ENCODE assay signal across 24 mouse cellular contexts in genomic region chr2:4574251-4574650, GRCm38 (mm10).
A peak's percentile ranks its signal among the peaks of the same experiment; 100 is the strongest.
DNase-seq lines count a peak whose midpoint lies in the region; ATAC-seq and TF ChIP-seq lines count a peak whose summit lies in the region.
"Had no signal": no experiment of that assay in that cellular context is flagged by ENCODE, and none has a peak within 500 bp of the region (broad histone marks: within the 10 kb centered on the region; RNA-seq: fewer than 3 reads in every experiment).

No protein-coding gene starts in this region.

- no peaks in the 10 kb centered on the region for H3K9me3 ChIP-seq in limb, embryonic 12.5 days
- no peaks in the 10 kb centered on the region for H3K9me3 ChIP-seq in limb, embryonic 10.5 days (replicated peaks)
- H3K9me3 ChIP-seq in neural tube, embryonic 12.5 days, result no peaks in the 10 kb centered on the region
- H3K9me3 ChIP-seq in neural tube, embryonic 15.5 days (replicated peaks), result no peaks in the 10 kb centered on the region
- H3K9me3 ChIP-seq in liver, postnatal 0 days (ENCODE audit: low read length), result no peaks in the 10 kb centered on the region
- H3K9me3 ChIP-seq: forebrain, embryonic 12.5 days; hindbrain, embryonic 10.5 days; intestine, embryonic 15.5 days; midbrain, embryonic 15.5 days; stomach, embryonic 15.5 days had no signal

- 0 out of 2 replicates have a peak overlapping the region, but pooled peaks have one; percentile 42 for H3K27ac ChIP-seq in limb, embryonic 12.5 days
- H3K27ac ChIP-seq in limb, embryonic 10.5 days, result no peak overlapping the region
- no peak overlapping the region for H3K27ac ChIP-seq in neural tube, embryonic 12.5 days
- H3K27ac ChIP-seq in neural tube, embryonic 15.5 days (replicated peaks), result no peak overlapping the region
- H3K27ac ChIP-seq in liver, postnatal 0 days (ENCODE audit: low read depth), result peak overlapping the region; percentile 71; the same call in 1 of the 2 replicates
- H3K27ac ChIP-seq: forebrain, embryonic 12.5 days; hindbrain, embryonic 10.5 days; hindbrain, postnatal 0 days; intestine, embryonic 15.5 days; midbrain, embryonic 15.5 days; stomach, embryonic 15.5 days had no signal

- WGBS in limb, embryonic 12.5 days, result 81% methylated on average over 5 of the region's 5 CpGs
- WGBS in limb, embryonic 10.5 days, result 91% methylated on average over 5 of the region's 5 CpGs
- 57% methylated on average over 5 of the region's 5 CpGs for WGBS in neural tube, embryonic 12.5 days
- WGBS in neural tube, embryonic 15.5 days, result 47% methylated on average over 5 of the region's 5 CpGs
- WGBS in liver, postnatal 0 days (ENCODE audit: insufficient replicate concordance), result 85% methylated on average over 5 of the region's 5 CpGs

- TF ChIP-seq EP300 in liver, postnatal 0 days (IDR thresholded peaks at IDR 0.05; ENCODE audit: low read depth), result no peak

- H3K9ac ChIP-seq in limb, embryonic 12.5 days (replicated peaks), result no peak overlapping the region
- no peak overlapping the region for H3K9ac ChIP-seq in neural tube, embryonic 12.5 days
- no peak overlapping the region for H3K9ac ChIP-seq in neural tube, embryonic 15.5 days (replicated peaks)
- H3K9ac ChIP-seq in liver, postnatal 0 days (replicated peaks), result no peak overlapping the region
- H3K9ac ChIP-seq: forebrain, embryonic 12.5 days; intestine, embryonic 15.5 days; midbrain, embryonic 15.5 days; stomach, embryonic 15.5 days had no signal

- no peak overlapping the region for H3K4me2 ChIP-seq in limb, embryonic 12.5 days
- H3K4me2 ChIP-seq in neural tube, embryonic 12.5 days (replicated peaks), result no peak overlapping the region
- H3K4me2 ChIP-seq in neural tube, embryonic 15.5 days, result no peak overlapping the region
- H3K4me2 ChIP-seq in liver, postnatal 0 days (ENCODE audit: low read depth, low read length), result no peak overlapping the region
- H3K4me2 ChIP-seq: forebrain, embryonic 12.5 days; intestine, embryonic 15.5 days; midbrain, embryonic 15.5 days; stomach, embryonic 15.5 days had no signal

- peaks cover 98% of the 10 kb centered on the region for H3K36me3 ChIP-seq in limb, embryonic 12.5 days
- H3K36me3 ChIP-seq in limb, embryonic 10.5 days, result peaks cover 100% of the 10 kb centered on the region
- H3K36me3 ChIP-seq in neural tube, embryonic 12.5 days, result peaks cover 57% of the 10 kb centered on the region
- peaks cover 46% of the 10 kb centered on the region for H3K36me3 ChIP-seq in neural tube, embryonic 15.5 days
- H3K36me3 ChIP-seq in liver, postnatal 0 days (replicated peaks; ENCODE audit: insufficient read depth, low read length), result peaks cover 77% of the 10 kb centered on the region

- H3K4me1 ChIP-seq in limb, embryonic 12.5 days (replicated peaks), result peaks cover 20% of the 10 kb centered on the region
- 0 out of 2 replicates have a peak, but pooled peaks cover 9% of the 10 kb centered on the region for H3K4me1 ChIP-seq in limb, embryonic 10.5 days
- H3K4me1 ChIP-seq in neural tube, embryonic 12.5 days, result no peaks in the 10 kb centered on the region
- peaks cover 8% of the 10 kb centered on the region for H3K4me1 ChIP-seq in neural tube, embryonic 15.5 days
- H3K4me1 ChIP-seq in liver, postnatal 0 days (ENCODE audit: insufficient read depth), result peaks cover 45% of the 10 kb centered on the region
- H3K4me1 ChIP-seq: forebrain, embryonic 12.5 days had no signal

- H3K4me3 ChIP-seq in limb, embryonic 12.5 days (replicated peaks), result no peak overlapping the region
- no peak overlapping the region for H3K4me3 ChIP-seq in limb, embryonic 10.5 days
- no peak overlapping the region for H3K4me3 ChIP-seq in neural tube, embryonic 12.5 days
- no peak overlapping the region for H3K4me3 ChIP-seq in neural tube, embryonic 15.5 days (replicated peaks)
- no peak overlapping the region for H3K4me3 ChIP-seq in liver, postnatal 0 days (ENCODE audit: low read depth, low read length)
- H3K4me3 ChIP-seq: forebrain, embryonic 12.5 days; hindbrain, embryonic 10.5 days; intestine, embryonic 15.5 days; midbrain, embryonic 15.5 days; stomach, embryonic 15.5 days had no signal

- DNase-seq in limb, embryonic 10.5 days (ENCODE audit: low spot score), result no peak
- DNase-seq in R1 (ENCODE audit: low read depth, low spot score), result peak; percentile 40
- DNase-seq in liver, postnatal 0 days, result no peak
- DNase-seq in heart, adult 18-20 months, result no peak
- DNase-seq: adrenal gland, postnatal 25 days; cerebellum, adult 2 months; cerebellum, postnatal 14 days; gastrocnemius, postnatal 10 days; heart, postnatal 14 days; kidney, adult 2 months; kidney, postnatal 36 days; lung, postnatal 10 days; right cerebral cortex, postnatal 14 days had no signal

- no peaks in the 10 kb centered on the region for H3K27me3 ChIP-seq in limb, embryonic 12.5 days
- no peaks in the 10 kb centered on the region for H3K27me3 ChIP-seq in limb, embryonic 10.5 days (ENCODE audit: low read depth, poor library complexity, severe bottlenecking)
- no peaks in the 10 kb centered on the region for H3K27me3 ChIP-seq in neural tube, embryonic 12.5 days (replicated peaks)
- H3K27me3 ChIP-seq in neural tube, embryonic 15.5 days (replicated peaks), result no peaks in the 10 kb centered on the region
- no peaks in the 10 kb centered on the region for H3K27me3 ChIP-seq in liver, postnatal 0 days (ENCODE audit: insufficient read depth, low read length)
- H3K27me3 ChIP-seq: forebrain, embryonic 12.5 days; intestine, embryonic 15.5 days; midbrain, embryonic 15.5 days; Patski; stomach, embryonic 15.5 days had no signal

- no peak for ATAC-seq in limb, embryonic 12.5 days (ENCODE audit: insufficient number of reproducible peaks, insufficient read depth, low FRiP score, low TSS enrichment, low read depth)
- ATAC-seq in neural tube, embryonic 12.5 days (ENCODE audit: low FRiP score, low read depth), result peak; percentile 25; the same call in 1 of the 2 replicates
- no peak for ATAC-seq in neural tube, embryonic 15.5 days (ENCODE audit: low FRiP score)
- ATAC-seq in liver, postnatal 0 days, result no peak
- ATAC-seq in erythroblast, adult 5-6 weeks (replicated peaks; ENCODE audit: low FRiP score, poor library complexity, severe bottlenecking), result no peak
- ATAC-seq: hindbrain, postnatal 0 days; intestine, embryonic 15.5 days; midbrain, embryonic 15.5 days; Patski had no signal

- no peak for TF ChIP-seq CTCF in liver, postnatal 0 days (IDR thresholded peaks at IDR 0.05; ENCODE audit: low read depth)

Comparison
In these comparisons a context has a peak if more than half of its experiments do, and no peak if none do; other contexts are left out.
1. H3K27ac ChIP-seq: peak in limb, embryonic 12.5 days (single experiment) and liver, postnatal 0 days (single experiment); none in limb, embryonic 10.5 days (single experiment), neural tube, embryonic 12.5 days (single experiment) and neural tube, embryonic 15.5 days (single experiment).